Mouse (Mus musculus): ENCODE results near the gene Hoxd8.

Gene Hoxd8

DNA sequence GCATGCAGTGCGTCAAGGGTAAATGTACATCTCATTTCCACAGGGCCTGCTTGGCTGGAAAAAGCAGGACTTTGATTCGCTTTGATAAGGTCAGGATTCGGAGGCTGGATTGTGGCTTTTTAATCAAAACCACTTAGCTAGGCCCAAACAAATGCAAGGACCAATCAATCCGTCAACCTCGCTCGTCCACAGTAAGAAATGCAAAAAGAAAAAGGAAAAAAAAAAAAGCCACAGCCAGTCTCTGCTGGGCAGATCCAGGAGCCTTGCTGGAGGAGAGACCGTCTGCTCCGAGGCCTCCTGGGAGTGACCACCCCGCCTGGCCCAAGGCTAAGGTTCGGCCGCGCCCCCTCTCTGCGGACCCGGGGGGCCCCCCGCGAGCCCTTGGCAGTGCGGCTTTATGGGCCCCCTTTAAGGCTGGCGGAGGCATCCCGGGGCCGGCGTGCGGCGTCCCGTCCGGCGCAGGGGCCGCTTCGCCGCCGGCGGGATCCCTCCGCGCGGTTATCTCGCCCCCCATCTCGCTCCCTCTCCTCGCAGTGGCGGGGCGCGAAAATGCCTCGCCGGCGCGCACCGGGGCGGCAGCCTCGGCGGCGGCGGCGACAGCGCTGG, at the start of gene Hoxd8:
Gene Hoxd8 (plus strand): TSS at position 223 of the 606 bp plus-strand sequence.
- DNase-seq (ENCODE audit: low read depth), result no peak

DNA sequence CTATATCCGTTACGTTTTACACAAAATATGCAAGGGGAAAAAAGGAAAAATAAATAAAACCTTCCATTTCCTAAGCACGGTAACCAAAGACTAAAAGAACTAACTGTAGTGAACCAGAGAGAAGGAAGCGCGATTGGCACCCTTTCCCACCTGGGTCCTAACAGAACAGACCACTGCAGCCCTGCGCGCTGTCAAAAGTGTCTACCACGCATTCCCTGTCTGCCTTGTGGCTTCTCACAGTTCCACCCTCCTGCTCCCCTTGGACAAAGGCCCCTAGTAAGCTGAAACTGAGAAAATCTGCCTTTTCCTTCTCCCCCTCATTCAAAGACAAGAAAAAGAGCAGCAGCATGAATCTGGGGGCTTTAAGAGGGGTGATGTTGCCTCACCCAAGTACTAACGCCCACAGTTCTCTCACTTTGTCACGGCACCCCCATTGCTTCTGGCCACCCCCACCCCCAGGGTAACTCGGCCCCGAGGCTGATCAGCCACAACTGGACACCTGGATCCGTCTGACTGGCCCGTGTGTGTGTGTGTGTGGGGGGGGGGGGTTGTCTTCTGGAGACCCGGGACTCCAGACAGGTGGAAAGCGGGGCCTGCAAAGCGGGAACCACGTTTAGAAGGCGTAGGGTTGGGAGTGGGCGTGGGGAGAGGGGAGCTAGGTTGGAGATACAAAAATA, 49.5 kb upstream of the Hoxd8 start:
- DNase-seq (ENCODE audit: low read depth), result no peak

DNA sequence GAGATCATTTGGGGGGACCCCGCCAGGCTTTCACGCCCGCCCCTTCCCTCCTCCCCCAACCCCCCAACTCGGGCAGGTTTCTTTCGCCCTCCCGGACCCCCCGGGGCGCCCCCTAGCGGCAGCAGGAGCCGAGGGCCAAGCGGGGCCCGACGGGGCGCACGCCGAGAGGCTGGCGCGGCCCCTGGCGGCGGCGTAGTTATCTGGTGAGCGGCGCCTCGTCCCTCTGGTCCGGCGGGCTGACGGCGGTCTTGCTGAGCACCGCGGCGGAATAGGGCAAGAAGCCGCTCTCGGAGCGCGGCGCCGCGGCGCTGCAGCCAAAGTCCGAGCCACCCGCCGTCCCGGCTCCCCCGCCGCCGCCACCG, 49.0 kb upstream of the Hoxd8 start:
- DNase-seq (ENCODE audit: low read depth), result no peak

DNA sequence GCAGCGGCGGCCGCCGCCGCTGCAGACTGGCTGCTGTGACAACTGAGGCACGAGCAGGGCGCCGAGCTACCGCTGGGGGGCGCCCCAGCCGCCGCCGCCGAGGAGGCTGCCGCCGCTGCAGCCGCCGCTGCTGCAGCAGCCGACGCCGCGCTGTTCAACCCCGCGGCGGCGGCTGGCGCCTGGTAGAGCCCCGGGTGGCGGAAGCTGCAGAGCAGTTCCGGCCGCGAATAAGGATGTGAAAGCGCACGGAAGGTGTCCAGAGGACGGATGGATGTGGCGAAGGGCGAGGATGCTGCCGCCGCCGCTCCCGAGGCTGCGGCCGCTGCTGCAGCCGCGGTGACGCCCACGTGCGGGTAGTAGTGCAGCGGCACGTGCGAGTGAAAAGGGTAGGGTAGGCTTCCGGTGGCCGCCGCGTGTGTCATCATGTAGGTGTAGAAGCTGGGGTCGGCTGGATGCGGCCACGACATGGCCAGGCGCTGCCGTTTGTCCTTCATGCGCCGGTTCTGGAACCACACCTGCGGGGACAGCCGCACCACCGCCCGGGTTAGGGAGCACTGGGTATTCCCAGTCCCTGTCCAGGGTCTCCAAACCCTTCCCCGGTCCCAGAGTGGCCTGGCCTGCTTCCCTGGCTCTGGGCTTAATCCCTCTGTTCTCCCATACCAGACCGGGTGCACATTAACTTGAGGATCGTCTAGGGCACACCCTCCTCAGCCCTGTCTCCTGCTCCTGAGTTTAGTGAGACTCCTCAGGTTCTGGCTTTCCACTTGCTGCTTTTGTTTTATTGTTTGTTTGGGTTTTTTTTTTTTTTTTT, 48.4 kb upstream of the Hoxd8 start:
- no peak for DNase-seq (ENCODE audit: low read depth)

DNA sequence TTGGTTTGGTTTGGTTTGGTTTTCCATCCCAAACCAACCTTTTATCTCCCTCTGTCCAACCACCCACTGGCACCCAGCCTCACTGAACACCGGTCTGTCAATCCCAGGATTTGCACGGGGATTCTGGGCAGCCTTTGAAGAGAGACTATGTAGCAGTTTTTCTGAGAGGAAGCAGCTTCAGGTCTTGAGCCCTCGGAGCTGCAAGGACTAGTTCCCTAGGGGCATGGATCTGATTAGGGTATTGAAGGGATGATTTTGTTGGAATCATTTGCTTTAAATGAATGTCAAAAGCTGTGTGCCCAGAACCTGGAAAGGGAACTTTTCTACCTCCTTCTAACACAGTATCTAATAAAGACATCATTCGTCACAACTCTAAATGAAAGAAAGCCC, 47.8 kb upstream of the Hoxd8 start:
- DNase-seq (ENCODE audit: low read depth), result no peak

DNA sequence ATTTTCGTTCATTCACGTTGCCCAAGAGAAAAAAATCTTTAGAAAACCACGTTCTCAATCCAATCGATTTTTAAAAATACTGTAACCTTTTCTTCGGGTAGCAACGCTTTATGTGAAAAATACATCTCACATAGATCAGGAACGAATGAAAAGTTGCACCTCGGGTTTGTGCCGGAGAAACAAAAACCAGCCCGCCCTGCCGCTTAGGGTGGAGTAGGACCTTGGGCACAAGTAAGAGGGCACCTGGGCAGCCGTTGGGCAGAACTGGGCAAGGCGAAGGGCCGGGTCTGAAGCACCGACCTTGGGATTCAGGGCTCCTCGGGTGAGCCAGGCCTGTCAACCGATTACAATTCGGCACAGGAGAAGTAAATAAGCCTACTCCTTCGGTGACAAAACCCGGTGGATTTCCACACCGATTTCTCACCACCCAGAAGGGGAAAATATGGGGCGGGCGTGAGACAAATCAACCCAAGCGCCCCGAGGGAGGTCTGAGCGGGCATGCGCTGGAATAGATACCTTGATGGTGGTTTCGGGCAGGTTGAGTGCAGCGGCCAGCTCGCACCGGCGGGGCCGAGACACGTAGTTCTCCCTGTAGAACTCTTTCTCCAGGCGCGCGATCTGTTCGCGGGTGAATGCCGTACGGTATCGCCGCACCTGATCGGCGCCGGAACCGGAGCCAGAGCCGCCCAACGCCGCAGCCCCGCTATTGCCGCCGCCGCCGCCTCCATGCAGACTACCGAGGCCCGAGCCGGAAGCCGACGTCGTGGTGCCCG, 47.0 kb upstream of the Hoxd8 start:
- DNase-seq (ENCODE audit: low read depth), result no peak

DNA sequence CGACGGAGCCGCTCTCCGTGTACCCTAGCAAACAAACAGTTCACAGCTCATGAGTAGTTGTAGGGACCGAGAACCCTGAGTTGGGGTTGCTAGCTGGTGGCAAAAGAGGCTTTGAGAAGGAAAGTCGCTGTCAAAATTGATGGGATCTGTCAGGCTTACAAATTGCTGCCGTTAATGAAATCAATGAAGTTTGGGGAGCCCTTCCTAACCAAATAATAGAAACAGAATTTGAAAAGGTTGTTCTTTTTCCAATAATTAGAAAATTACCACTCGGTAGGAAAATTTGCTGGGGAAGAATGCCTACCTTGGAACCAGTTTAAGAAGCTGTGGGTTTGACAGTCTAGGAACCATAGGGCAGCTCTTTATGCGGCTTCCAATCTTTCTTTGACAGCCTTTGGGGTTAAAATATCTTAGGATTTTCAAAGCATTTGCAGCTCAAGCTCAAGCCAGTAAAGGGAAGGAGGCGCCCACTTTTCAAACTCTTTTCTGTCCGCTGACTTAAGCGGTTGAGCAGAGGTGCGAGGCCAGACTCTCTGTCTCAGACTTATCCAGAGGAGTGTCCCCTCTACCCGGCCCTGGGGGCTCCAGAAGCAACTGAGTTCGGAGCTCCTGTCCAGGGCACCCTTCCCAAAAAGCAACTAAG, 46.3 kb upstream of the Hoxd8 start:
- DNase-seq (ENCODE audit: low read depth), result no peak

DNA sequence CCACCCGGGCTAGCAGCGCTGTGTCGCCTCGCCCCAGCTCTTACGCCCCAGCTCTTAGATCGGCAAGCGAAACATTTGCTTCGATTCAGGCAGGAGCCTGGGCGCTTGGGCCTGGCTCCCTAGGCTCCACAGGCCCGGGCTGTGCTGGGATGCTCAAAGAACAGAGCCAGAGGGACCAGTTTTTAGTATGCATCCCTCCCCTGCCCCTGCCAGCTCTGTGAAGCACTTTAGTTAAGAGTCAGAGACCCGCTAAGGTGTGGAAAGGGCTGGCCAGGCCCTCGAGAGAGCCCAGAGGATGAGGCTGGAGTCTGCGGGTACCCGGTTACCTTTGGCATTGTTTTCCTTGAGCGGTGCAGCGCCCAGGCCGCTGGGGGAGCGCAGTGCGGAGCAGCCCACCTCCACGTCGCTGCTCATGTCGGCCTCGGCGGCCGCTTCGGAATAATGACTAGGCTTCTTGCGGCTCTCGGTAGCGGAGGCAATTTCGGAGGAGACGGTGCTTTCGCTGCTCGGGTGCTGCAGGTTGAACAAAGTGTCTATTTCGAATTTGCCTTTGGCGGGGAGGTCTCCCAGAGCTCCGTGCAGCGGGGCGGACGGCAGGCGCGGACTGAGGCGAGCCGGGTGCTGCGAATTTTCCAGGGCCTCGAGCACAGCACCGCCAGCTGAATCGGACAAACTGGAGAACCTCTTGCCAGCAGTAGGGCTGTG, 45.6 kb upstream of the Hoxd8 start:
- DNase-seq (ENCODE audit: low read depth), result no peak

DNA sequence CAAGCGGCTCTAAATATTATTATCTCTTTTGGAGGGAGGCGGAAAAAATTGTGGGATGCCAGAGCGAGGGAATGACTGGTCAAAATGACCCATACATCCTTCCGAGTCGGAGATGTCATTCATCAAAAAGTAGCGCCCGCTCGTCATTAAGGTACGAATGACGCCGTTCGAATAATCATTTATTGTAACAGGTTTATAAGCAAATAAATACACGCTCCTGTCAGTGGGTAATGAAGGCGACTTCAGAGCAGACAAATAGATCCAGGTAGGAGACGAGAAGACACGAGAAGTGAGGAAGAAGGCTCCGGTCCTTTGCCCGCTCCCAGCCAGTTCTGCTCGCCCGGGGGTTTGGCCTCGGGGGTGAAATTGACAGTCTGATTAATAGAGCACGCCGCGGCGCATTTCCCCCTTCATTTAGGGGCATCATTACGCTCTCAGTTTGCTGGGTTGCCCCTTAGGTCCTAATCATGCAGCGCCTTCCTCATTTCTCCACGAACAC, 44.9 kb upstream of the Hoxd8 start, which contains the start of gene Evx2:
Gene Evx2 (minus strand): TSS at position 51 of the 499 bp plus-strand sequence.
- DNase-seq (ENCODE audit: low read depth), result no peak

DNA sequence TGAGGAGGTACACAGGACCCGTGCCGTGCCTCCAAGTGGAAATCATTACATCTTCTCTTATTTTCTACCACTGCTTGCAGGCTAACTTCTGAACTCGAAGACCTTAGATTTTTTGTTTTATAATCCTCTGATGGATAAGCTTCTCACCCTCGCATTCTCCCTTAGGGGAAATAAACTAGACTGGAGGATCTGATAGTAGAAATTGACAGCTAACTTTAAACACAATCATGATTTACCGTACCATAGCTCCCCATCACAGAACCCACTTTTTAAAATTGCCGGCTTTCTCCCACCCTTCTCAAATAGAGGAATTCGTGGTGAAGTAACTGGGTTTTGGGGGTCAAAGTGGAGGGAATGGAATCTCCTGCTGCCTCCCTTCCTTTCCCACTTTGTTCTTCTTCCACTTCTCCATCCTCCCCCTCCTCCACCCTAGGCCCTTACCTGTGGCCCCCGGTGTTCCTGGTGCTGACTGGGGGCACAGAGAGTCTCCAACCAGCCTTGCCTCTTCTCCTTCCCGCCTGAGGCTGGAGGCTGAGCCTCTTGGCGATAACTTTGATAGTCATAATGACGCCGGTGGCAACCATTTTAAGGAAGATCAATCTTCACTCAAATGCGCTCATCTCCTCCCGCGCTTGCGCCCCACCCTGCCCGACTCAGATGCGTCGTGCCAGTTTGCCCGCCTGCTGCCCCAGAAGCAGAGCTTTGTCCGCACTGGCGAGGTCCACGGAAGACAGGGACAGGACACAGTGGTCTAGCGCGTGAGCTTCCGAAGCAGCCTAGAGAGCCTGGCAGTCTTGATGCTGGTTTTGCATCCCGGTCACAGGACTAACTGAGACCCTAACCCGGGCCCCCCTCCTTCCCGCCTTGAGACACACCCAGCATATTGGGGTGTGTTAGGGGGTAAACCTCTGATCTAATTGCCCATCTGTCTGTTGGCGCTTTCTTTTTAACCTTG, 43.7 kb upstream of the Hoxd8 start:
- no peak for DNase-seq (ENCODE audit: low read depth)

DNA sequence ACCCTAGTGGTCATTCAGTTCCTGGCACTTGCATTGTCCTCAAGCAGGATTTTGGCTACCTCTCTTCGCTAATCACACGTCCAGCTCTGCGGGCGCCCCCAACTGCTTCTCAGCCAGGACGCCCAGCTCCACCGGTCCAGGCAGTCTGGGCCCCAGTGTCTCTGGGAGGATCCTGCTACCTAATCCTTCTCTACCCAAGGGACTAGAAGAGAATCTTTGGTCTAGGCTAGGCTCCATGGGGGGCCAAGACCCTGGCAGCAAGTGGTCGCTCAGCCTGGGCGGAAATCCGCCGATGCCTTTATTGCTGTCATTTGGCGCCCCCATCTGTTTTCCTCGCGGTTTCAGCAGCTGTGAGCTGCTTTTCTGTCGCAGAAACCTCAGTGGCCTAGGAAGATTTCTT, 42.7 kb upstream of the Hoxd8 start:
- no peak for DNase-seq (ENCODE audit: low read depth)

DNA sequence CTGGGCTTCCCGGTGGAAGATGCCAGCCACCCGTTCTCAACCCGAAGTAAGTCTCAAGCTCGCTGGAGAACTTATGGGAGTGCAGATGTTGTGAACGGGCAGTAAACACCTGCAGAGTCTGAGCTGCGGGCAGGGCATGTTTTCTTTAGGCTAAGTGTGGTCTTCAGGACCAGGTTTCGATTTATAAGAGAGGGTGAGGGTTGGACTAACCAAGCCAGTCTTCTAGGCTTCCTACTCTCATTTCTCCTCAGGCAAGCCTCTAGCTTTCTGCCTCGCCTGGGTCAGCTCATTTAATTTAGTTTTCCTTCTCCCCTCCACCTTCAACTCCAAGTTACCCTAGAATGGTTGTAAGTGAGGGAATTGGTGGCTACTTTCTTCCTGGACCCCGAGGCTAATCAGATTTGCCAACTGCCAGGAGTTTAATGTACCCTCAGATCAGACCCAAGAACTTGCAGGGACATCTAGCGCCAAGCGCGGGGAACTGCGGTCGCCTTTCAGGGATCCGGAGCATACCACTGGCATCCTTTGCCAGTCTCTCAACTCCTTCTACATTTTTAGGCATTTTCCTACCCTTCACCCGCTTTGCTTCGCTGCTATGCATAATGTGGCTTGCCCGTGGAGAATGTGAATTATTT, 41.0 kb upstream of the Hoxd8 start:
- DNase-seq (ENCODE audit: low read depth), result no peak

DNA sequence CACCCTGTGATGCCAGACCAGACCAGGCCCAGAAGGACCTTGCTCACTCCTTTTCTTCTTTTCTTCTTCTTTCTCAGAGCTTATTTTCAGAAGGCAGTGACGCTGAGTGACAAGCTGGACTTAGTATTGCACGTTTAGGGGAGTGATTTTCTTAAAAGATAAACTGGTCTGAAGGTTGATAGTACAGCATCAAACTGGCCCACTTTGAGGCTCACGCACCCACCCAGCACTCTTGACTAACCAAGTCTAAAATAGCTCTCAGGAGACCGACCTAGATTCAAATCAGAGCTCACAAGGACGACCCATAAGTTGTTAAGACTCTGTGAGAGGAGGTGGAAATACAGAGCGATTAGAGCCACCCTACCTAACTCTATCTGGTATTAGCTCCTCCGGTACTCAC, 38.0 kb upstream of the Hoxd8 start:
- DNase-seq (ENCODE audit: low read depth), result no peak

DNA sequence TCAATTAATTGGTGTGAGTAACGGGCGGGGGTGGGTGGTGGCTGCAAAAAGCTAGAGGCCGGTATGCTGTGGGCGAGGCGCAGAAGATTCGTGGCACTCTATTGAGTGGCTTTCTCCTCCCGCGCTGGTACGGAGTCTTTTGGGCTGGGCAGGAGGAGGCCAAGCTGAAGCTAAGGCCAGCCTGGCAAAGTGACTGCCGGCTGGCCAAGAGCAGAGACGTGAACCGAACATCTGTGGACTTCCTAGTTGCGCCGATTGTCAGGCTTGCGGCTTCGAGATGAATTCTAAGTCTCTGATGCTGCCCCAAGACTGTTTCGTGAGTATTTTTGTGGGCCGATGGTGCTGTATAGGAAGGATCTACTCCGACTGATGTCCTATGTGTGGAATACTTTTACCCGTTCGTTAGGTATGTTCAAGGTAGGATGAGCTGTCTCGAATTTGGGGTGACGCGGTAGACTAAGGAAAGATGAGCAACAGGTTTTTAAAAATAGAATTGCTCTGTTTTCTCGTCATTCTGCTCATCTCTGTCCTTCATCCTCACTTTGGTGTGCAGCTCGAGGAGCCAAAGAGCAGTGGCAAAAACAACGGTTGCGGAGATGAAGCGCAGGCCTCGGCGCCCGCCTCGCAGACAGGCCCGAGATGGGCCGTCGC, 37.1 kb upstream of the Hoxd8 start:
- DNase-seq (ENCODE audit: low read depth), result no peak

DNA sequence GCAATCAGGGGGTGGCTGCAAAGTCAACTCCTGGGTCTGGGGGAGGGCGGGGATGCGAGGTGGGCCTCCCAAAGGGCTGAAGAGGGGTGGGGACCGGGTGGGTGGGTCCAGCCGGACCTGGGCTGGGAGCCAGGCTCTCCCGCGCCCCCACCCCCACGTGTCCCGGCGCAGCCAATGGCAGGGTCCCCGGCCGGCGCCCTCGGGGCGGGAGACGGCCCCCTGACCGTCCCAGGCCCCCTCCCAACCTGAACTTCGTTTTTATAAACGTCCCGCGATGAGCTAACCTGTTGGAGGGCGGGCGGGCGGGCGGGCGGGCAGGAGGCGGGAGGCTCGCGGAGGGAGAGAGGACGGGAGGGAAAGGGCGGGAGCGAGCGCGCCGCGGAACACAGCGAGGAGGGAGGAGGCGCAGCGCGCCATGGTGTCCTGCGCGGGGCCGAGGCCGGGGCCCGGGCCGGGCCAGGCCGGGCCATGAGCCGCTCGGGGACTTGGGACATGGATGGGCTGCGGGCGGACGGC, 36.5 kb upstream of the Hoxd8 start, which contains the start of gene Hoxd13:
Gene Hoxd13 (plus strand): TSS at position 469 of the 516 bp plus-strand sequence.
- no peak for DNase-seq (ENCODE audit: low read depth)

DNA sequence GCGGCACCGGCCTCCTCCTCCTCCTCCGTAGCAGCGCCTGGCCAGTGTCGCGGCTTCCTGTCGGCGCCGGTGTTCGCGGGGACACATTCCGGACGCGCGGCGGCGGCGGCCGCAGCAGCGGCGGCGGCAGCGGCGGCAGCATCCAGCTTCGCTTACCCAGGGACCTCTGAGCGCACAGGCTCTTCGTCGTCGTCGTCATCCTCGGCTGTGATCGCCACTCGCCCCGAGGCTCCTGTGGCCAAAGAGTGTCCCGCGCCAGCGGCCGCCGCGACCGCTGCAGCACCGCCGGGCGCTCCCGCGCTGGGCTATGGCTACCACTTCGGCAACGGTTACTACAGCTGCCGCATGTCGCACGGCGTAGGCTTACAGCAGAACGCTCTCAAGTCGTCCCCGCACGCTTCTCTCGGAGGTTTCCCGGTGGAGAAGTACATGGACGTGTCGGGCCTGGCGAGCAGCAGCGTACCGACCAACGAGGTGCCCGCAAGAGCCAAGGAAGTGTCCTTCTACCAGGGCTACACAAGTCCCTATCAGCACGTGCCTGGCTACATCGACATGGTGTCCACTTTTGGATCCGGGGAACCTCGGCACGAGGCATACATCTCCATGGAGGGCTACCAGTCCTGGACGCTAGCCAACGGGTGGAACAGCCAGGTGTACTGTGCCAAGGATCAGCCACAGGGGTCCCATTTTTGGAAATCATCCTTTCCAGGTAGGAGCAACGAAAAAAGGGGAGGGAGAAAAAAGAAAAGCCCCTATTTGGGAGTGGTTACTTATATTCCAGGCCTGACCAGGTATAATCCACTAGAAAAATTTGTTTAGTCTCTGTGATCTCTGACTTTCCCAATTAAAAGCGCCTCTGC, 35.8 kb upstream of the Hoxd8 start:
- DNase-seq (ENCODE audit: low read depth), result no peak

DNA sequence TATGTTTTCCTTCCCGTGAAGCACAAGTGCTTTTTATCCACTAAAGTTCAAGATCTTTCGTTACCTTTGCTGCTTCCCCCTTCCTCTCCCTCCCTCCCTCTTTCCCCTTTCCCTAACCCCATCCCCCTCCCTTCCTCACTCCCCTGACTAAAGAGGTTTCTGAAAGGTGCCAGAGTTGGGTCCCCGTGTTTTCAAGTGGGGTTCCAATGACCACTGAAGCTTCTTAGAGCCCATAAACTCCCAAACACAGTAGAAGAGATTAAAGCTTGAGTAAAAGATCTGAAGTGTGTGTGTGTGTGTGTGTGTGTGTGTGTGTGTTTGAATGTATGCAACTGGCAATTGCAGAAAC, 35.2 kb upstream of the Hoxd8 start:
- DNase-seq (ENCODE audit: low read depth), result no peak
